Mouse (Mus musculus) lung, adult 2 months (tissue): ENCODE data around the gene Zfp846. TPM values are rescaled to one million over a fixed set of nuclear protein-coding genes. Genes with fewer than 3 reads are reported as not detected.
"Not testable (repeated sequence)": the region's sequence is repeated elsewhere in the genome, so short reads cannot be mapped to it uniquely, and the experiment has no call there.

Experiments
- DNase-seq: peaks from one replicate; pipeline ENCODE4 v3.0.0; 2022
- H3K4me1 ChIP-seq: fragments of 200-500 bp; 2 replicates; pipeline ENCODE4 v1.6.1; 2011; ENCODE audit warnings: low read length; ENCODE audit not compliant: control insufficient read depth, insufficient read depth
- H3K4me3 ChIP-seq: fragments of 200-500 bp; replicated peaks from 2 replicates; pipeline ENCODE3; 2011; ENCODE audit warnings: low read depth, mild to moderate bottlenecking, control low read depth, low read length; ENCODE audit errors: extremely low read depth
- CTCF ChIP-seq: fragments of 200-500 bp; IDR thresholded peaks from 2 replicates; pipeline ENCODE4 v1.5.1; 2011; ENCODE audit warnings: mild to moderate bottlenecking, low read length, control low read depth; ENCODE audit not compliant: insufficient read depth
- POLR2A ChIP-seq: fragments of 200-500 bp; IDR thresholded peaks from 2 replicates; pipeline ENCODE4 v1.6.1; 2011; ENCODE audit warnings: low read depth, mild to moderate bottlenecking, control low read depth, low read length, borderline replicate concordance; ENCODE audit errors: extremely low read depth
- WGBS: fragments of 180-500 bp; shearing (Covaris S2); methylation state at CpG from one replicate; pipeline ENCODE4 v1.1.7; 2018; 5-methylcytosine and 5-hydroxymethylcytosine counted together
- polyA plus RNA-seq: library from polyadenylated mRNA; depleted of rRNA; stranded (reverse); fragments of >200 nt; gene quantifications from 2 replicates; pipeline ENCODE4 v1.2.3, GENCODE M21; 2012; rRNA removed

Zfp846 gene
- 1.7 and 2.6 TPM in 2 replicates for polyA plus RNA-seq

DNA sequence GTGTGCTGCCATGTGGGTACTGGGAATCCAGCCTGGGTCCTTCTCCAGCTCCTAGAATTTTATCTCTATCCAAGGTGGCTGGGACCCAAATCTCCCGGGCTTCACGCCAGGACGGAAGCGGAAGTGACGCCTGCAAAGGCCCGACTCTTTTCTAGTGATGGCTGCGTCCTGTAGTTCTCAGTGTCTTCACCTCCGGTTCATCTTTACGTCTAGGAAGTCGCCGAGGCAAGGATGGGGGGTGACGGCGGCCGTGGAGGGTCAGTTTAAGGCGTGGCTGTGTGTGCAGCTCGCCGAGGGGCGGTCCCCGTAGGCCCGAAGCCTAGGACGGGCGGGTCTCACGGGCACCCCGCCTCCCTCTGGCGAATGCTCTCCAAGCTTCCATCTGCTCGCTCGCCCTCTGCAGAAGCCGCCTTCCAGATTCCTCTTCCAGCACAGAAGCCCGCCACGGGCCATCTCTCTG is at the start of gene Zfp846:
Zfp846 (plus strand) TSS at position 117 of the 460 bp plus-strand sequence.
- Histone ChIP-seq H3K4me1 (no peaks in the 10 kb centered on the region), H3K4me3 (peak within 1 kb of the TSS; percentile 84)
- peak; percentile 99 for DNase-seq
- no peak for TF ChIP-seq CTCF
- peak; percentile 24; the same call in 1 of the 2 replicates for TF ChIP-seq POLR2A
- WGBS: 1% methylated on average over 30 of the region's 30 CpGs

DNA sequence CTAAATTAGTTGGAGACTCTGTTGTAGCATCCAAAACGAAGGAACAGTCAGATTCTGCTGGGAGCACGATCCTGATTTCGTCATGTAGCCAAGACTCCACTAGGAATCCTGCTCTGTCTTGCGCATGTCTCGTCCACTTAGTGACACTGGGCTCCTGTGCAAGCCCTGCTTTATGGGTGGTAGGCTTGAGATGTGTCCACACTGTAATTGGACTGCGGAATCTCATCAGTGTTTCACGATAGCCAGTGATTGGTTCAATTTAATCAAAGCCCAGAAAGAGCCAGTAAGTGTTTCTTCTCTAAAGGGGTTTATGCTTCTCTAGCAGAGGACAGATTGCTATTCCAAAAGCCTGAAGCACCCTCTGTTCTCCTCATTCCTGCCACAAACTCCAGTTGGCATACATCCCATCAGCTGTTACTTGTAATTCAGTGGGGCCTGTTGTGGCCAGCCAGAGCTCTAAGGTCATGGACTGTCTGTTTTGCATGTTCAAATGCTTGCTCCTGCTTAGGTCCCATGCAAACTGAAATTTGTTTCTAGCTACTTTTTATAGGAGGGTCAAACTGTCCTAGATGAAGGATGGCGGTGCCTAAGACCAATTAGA is 46.7 kb upstream of the Zfp846 start:
- Histone ChIP-seq H3K4me3 (no peak overlapping the region), H3K4me1 (no peaks in the 10 kb centered on the region)
- DNase-seq: no peak
- WGBS: 71% methylated on average over 8 of the region's 8 CpGs
- TF ChIP-seq CTCF (no peak), POLR2A (no peak)

DNA sequence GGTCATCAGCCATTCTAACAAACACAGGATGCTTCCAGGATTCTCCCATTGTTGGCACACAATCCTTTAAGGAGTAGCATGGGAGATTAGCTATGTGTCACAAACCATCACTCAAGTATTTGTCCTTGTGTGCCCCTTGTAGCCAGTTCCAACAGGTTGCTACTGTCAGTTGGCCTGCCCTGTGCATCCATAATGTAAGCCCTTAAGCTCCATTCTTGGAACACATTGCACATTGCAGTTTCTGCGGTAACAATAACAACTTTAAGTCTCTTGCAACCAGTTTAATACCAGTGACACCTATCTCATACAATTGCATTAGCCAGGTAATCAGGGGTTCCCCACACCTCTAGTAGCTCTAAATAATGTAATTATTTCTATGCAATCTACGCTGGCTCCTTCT is 44.5 kb upstream of the Zfp846 start:
- Histone ChIP-seq H3K4me3 (no peak overlapping the region), H3K4me1 (no peaks in the 10 kb centered on the region)
- TF ChIP-seq POLR2A (no peak), CTCF (no peak)
- DNase-seq: no peak
- WGBS: 84% methylated on average over 2 of the region's 2 CpGs

DNA sequence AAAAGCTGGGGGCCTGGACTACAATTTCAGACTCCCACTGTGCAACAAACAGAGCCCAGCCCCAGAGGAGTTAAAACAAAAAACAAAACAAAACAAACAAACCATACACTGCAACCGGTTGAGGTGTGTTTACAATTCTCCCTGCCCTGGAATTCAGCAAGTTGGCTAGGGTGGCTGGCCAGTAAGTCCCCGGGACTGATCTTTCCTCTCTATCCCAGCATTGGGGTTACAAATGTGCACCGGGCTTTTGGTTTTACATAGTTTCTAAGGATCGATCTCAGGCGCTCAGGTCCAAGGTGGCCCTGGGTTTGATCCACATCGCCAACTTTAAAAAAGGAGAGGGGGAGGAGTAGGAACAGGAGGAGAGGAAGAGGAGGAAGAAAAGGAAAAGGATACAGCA is 37.6 kb upstream of the Zfp846 start:
- Histone ChIP-seq H3K4me1 (0 out of 2 replicates have a peak, but pooled peaks cover 2% of the 10 kb centered on the region), H3K4me3 (no peak overlapping the region)
- DNase-seq: peak; percentile 28
- TF ChIP-seq POLR2A (no peak), CTCF (no peak)
- 27% methylated on average over 6 of the region's 6 CpGs for WGBS

DNA sequence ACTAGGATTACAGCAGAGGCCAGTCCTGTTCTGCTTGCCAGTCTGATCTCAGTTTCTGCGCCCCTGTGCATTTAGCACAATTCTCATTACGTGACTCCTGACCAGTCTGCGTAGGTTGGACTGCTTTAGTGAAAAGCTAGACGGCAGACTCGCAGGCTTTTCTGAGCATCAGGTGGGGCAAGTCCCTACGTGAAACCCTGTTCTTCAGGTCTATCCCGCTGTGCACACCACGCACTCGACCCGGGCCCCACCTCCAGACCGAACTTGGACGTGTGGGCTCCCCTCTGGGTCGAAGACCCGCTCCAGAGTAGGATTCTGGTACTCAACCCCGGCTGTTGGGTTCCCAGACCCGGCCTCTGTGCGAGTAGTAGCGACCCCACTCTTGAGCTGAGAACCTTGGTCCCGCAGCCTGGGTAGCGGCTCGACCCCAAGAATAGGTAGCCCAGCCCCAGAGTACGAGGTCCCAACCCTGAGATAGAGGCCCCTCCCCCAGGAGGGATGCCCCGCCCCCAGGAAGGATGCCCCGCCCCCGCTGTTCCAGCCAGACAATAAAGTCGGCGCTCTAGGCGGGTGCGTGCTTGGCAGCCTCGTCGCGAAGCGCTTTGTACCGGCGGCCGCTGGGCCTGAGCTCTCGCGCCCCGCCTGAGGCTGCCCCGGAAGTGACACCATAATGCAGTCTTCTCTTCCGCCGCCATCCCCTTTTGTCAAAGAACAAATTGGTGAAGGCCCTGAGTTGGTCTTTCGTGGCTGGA is 36.8 kb upstream of the Zfp846 start:
- 5% methylated on average over 43 of the region's 43 CpGs for WGBS

DNA sequence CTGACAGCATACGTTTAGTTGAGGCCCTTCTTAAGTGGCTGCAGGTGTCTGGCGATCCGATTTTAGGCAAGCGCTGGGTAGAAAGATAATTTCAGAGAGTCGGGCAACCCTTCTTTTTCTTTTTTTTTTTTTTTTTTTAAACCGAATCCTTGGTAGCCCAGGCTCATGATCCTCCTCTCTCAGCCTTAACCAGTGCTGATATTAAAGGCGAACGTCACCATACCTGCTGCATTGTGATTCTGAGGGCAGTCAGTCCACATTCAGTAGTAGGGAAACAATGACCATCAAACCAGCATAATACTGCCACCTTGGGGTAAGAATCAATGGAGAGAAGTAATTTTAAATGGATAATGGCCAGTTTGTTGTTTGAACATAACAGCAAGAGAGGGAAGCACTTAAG is 35.9 kb upstream of the Zfp846 start:
- H3K4me3 ChIP-seq: peak overlapping the region; percentile 25
- peak; percentile 35; the same call in 1 of the 2 replicates for TF ChIP-seq CTCF
- TF ChIP-seq POLR2A: no peak
- peak; percentile 16 for DNase-seq

More for the DNA sequence above, 36.8 kb upstream of the Zfp846 start:
- Histone ChIP-seq H3K4me1 (0 out of 2 replicates have a peak, but pooled peaks cover 2% of the 10 kb centered on the region), H3K4me3 (peak overlapping the region; percentile 63)
- TF ChIP-seq POLR2A: 0 out of 2 replicates have a peak, but pooled peaks have one; percentile 46
- TF ChIP-seq CTCF: no peak
- peak; percentile 80 for DNase-seq

DNA sequence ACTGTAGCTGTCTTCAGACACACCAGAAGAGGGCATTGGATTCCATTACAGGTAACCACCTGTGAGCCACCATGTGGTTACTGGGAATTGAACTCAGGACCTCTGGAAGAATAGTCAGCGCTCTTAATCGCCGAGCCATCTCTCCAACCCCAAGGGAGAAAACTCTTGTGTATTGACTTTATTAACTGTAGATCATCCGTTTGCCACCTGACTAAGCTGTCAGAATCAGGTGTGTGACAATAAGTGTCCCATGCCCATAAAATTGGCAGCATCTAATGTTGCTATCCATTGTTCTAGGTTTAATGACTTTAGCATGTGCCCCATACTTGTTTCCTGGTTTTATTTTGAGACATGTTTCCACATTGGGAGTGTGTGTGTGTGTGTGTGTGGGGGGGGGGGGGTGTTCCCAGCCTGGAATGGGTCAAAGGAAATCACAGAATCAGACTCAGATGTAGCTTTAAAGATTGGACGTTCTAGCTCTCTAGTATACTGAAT is 29.3 kb upstream of the Zfp846 start:
- H3K4me1 ChIP-seq: no peaks in the 10 kb centered on the region
- TF ChIP-seq POLR2A (no peak), CTCF (no peak)
- 51% methylated on average over 5 of the region's 5 CpGs for WGBS
- no peak overlapping the region for H3K4me3 ChIP-seq
- DNase-seq: no peak

More for the DNA sequence above, 35.9 kb upstream of the Zfp846 start:
- WGBS: 16% methylated on average over 8 of the region's 8 CpGs
- 0 out of 2 replicates have a peak, but pooled peaks cover 2% of the 10 kb centered on the region for H3K4me1 ChIP-seq

DNA sequence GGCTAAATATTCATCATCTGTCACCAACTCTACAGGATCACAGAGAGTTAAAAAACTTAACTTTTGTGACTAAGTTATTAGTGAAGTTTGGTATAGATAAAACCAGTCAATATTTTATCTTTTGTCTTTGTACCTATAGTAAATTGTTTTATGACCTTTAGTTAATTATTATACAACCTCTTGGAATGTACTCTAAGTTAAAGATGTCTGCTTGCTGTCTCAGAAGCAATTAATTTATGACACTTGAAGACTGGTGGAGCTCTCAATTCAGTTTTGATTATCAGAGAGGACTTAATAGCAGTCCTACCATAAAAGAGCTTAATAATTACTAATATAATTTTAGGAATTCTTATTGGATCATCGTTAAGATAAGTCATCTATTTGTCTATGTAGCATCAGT is 28.4 kb upstream of the Zfp846 start:
- no peaks in the 10 kb centered on the region for H3K4me1 ChIP-seq
- 77% methylated on average over 1 of the region's 1 CpGs for WGBS
- H3K4me3 ChIP-seq: no peak overlapping the region
- no peak for TF ChIP-seq CTCF
- TF ChIP-seq POLR2A: no peak
- no peak for DNase-seq

DNA sequence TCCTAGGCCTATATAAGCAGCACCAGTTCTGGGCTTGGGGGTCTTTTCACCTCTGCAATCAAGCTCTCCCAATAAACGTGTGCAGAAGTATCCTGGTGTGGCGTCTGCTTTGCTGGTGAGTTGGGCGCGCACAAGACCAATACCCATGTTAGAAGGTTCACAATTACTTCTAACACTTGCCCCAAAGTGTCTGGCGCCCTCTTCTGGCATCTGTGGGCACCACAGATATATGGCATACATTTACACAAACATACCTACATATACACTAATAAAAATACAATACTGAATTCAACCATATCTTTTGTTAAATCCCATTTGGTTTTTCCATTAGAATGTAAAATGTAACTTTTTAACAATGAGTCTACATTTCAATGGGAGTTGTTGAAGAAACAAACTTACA is 18.9 kb upstream of the Zfp846 start:
- WGBS: 77% methylated on average over 5 of the region's 5 CpGs
- Histone ChIP-seq H3K4me3 (no peak overlapping the region), H3K4me1 (no peaks in the 10 kb centered on the region)
- TF ChIP-seq CTCF (no peak), POLR2A (no peak)
- no peak for DNase-seq

DNA sequence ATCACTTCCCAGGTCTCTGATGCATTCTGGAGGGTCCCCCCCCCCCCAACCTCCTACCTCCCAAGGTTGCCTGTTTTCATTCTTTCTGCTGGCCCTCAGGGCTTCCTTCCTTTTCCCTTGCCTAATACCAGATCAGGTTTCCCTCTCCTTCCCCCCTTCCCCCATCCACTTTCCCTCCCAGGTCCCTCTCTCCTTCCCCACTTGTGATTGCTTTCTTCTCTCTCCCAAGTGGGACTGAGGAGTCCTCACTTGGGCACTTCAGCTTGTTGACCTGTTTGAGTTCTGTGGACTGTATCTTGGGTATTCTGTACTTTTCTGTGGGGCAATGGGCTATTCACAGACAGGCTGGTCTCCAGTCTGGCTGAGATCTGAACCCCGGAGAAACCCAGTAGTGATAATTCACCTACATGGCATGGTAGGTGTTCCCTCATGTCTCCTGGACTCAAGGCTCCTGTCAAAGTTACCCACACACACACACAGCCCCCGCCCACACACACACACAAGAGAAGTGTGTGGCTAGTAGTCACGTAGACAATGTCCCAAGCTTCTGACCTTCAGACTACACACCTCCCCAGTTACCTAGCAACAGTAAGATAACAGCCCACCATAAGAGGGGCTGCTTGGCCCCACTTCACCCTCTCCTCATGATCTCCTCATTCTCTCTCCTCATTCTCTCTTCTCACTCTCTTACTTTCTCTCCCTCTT is 15.6 kb upstream of the Zfp846 start:
- not testable (repeated sequence) for H3K4me1 ChIP-seq, H3K4me3 ChIP-seq
- DNase-seq: peak; percentile 24
- WGBS: 52% methylated on average over 3 of the region's 3 CpGs
